Mouse (Mus musculus): ENCODE data around the gene Zic4.

The Zic4 gene

GRCm38 (mm10) chr9:91393376-91394068 lies 31.3 kb downstream of the Zic4 start:
- in situ Hi-C loops (cut with MboI, MseI): no loop called here

- in situ Hi-C loops (cut with MboI, MseI): no loop called here
Measured at GRCm38 (mm10) chr9:91394211-91394646, 32.0 kb downstream of the Zic4 start.

GRCm38 (mm10) chr9:91395066-91395772 lies 33.0 kb downstream of the Zic4 start:
- in situ Hi-C loops (cut with MboI, MseI): no loop called here

- in situ Hi-C loops (cut with MboI, MseI): no loop called here
Measured at GRCm38 (mm10) chr9:91399976-91400375, 37.8 kb downstream of the Zic4 start.

GRCm38 (mm10) chr9:91400482-91401093 lies 38.4 kb downstream of the Zic4 start:
- in situ Hi-C loops (cut with MboI, MseI): no loop called here

GRCm38 (mm10) chr9:91401471-91401870 lies 39.3 kb downstream of the Zic4 start:
- in situ Hi-C loops (cut with MboI, MseI): no loop called here

- in situ Hi-C loops (cut with MboI, MseI): no loop called here
Measured at GRCm38 (mm10) chr9:91404229-91404628, 42.0 kb downstream of the Zic4 start.

GRCm38 (mm10) chr9:91404905-91405752 lies 42.9 kb downstream of the Zic4 start:
- in situ Hi-C loops (cut with MboI, MseI): no loop called here

GRCm38 (mm10) chr9:91405753-91406178 lies 43.6 kb downstream of the Zic4 start:
- in situ Hi-C loops (cut with MboI, MseI): no loop called here

GRCm38 (mm10) chr9:91406258-91406763 lies 44.1 kb downstream of the Zic4 start:
- in situ Hi-C loops (cut with MboI, MseI): no loop called here

GRCm38 (mm10) chr9:91409771-91410170 lies 47.6 kb downstream of the Zic4 start:
- in situ Hi-C loops (cut with MboI, MseI): no loop called here

- in situ Hi-C loops (cut with MboI, MseI): no loop called here
Measured at GRCm38 (mm10) chr9:91414007-91414661, 51.9 kb downstream of the Zic4 start.

GRCm38 (mm10) chr9:91420441-91420840 lies 58.2 kb downstream of the Zic4 start:
- in situ Hi-C loops (cut with MboI, MseI): no loop called here
